Mouse (Mus musculus) R1 (cell line): ENCODE measurements at regions not wholly inside any gene's neighbourhood (a gene's known extent, or its start where the extent isn't known, plus 50 kb on each side); places are given as distances from the start of the nearest gene placed in this dataset.

Source experiments
- DNase-seq: peaks from one replicate; pipeline ENCODE4 v3.0.0-alpha.2; 2018; ENCODE audit warnings: low read depth, low spot score

- peak; percentile 51 for DNase-seq
Observed at GRCm38 (mm10) chr14:39532689-39533088, 59.8 kb upstream of the Nrg3 start.
